ENCODE assay signal across 18 mouse cellular contexts in the genomic region with DNA sequence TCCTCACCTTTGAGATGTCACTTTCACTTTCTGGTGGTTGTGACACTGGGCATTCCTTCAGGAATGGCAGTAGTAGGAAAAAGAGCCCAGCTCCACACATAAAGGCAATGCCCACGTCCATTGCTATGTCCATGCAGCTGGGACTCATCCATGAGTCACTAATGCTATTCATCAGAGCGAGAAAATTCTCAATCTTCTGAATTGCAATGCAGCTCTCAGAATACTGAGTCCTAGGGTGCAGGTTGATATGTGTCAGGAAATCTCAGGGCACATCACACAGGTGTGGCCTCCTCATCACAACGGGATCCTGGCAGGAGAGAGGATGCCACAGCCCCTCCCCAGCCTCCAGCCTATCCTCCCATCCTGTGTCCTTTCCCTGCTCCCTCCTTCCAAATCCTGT.
"Had no signal": no experiment of that assay in that cellular context is flagged by ENCODE, and none has a peak within 500 bp of the region (broad histone marks: within the 10 kb centered on the region; RNA-seq: fewer than 3 reads in every experiment).

No protein-coding gene starts in this region.

- H3K9ac ChIP-seq: lung, embryonic 14.5 days; midbrain, embryonic 12.5 days; neural tube, embryonic 13.5 days; neural tube, embryonic 15.5 days had no signal

- H3K36me3 ChIP-seq: midbrain, embryonic 10.5 days; midbrain, embryonic 12.5 days; neural tube, embryonic 13.5 days; neural tube, embryonic 15.5 days had no signal

- H3K4me2 ChIP-seq: lung, embryonic 14.5 days; midbrain, embryonic 12.5 days; neural tube, embryonic 13.5 days; neural tube, embryonic 15.5 days had no signal

- H3K27me3 ChIP-seq: midbrain, embryonic 12.5 days; neural tube, embryonic 13.5 days; neural tube, embryonic 15.5 days had no signal

- H3K4me3 ChIP-seq: midbrain, embryonic 10.5 days; midbrain, embryonic 12.5 days; myocyte; neural tube, embryonic 13.5 days; neural tube, embryonic 15.5 days had no signal

- H3K9me3 ChIP-seq: midbrain, embryonic 10.5 days; midbrain, embryonic 12.5 days; neural tube, embryonic 13.5 days; neural tube, embryonic 15.5 days had no signal

- H3K27ac ChIP-seq: midbrain, embryonic 10.5 days; midbrain, embryonic 12.5 days; neural tube, embryonic 13.5 days; neural tube, embryonic 15.5 days had no signal

- DNase-seq: lung, adult 18-20 months; lung, embryonic 14.5 days; lung, postnatal 10 days; lung, postnatal 4 days; midbrain, embryonic 14.5 days; right cerebral cortex, adult 18-20 months; right cerebral cortex, postnatal 25 days; right cerebral cortex, postnatal 4 days; spleen, adult 18-20 months; thymus, adult 18-20 months; thymus, postnatal 14 days; thymus, postnatal 36 days had no signal

- H3K4me1 ChIP-seq: midbrain, embryonic 10.5 days; midbrain, embryonic 12.5 days; neural tube, embryonic 13.5 days; neural tube, embryonic 15.5 days had no signal

- ATAC-seq: midbrain, embryonic 16.5 days had no signal
